Mouse (Mus musculus) kidney, postnatal 0 days (tissue): ENCODE measurements at regions not wholly inside any gene's neighbourhood (a gene's known extent, or its start where the extent isn't known, plus 50 kb on each side); places are given as distances from the start of the nearest gene placed in this dataset.

Source experiments
- ATAC-seq: fragments of 200-750 bp; cut with Nextera tagmentation; replicated peaks from 2 replicates; pipeline ENCODE4 v1.8.0; 2017; ENCODE audit warnings: low read depth, moderate number of reproducible peaks, moderate TSS enrichment, moderate library complexity; ENCODE audit not compliant: low FRiP score
- DNase-seq: peaks from one replicate; pipeline ENCODE4 v3.0.0-alpha.2; 2016; ENCODE audit warnings: low spot score
- H3K27ac ChIP-seq: fragments of 300-500 bp; sonication (generic); 2 replicates; pipeline ENCODE4 v1.5.1; 2014; ENCODE audit warnings: mild to moderate bottlenecking
- H3K27me3 ChIP-seq: fragments of 300-500 bp; sonication (generic); 2 replicates; pipeline ENCODE4 v1.6.1; 2014; ENCODE audit warnings: low read length, mixed read lengths; ENCODE audit not compliant: insufficient read depth
- H3K36me3 ChIP-seq: fragments of 300-500 bp; sonication (generic); 2 replicates; pipeline ENCODE4 v1.6.1; 2014; ENCODE audit warnings: low read length, mixed read lengths; ENCODE audit not compliant: insufficient read depth
- H3K4me1 ChIP-seq: fragments of 300-500 bp; sonication (generic); replicated peaks from 2 replicates; pipeline ENCODE4 v1.6.1; 2014; ENCODE audit warnings: antibody characterized with exemption, low read length, mixed read lengths; ENCODE audit not compliant: insufficient read depth
- H3K4me2 ChIP-seq: fragments of 300-500 bp; sonication (generic); 2 replicates; pipeline ENCODE4 v1.6.1; 2014; ENCODE audit warnings: mild to moderate bottlenecking, low read length, moderate library complexity, mixed read lengths
- H3K4me3 ChIP-seq: fragments of 300-500 bp; sonication (generic); replicated peaks from 2 replicates; pipeline ENCODE4 v1.5.1; 2014; ENCODE audit warnings: low read depth, low read length
- H3K9ac ChIP-seq: fragments of 300-500 bp; sonication (generic); 2 replicates; pipeline ENCODE4 v1.6.1; 2014; ENCODE audit warnings: low read depth, low read length
- H3K9me3 ChIP-seq: fragments of 300-500 bp; sonication (generic); replicated peaks from 2 replicates; pipeline ENCODE4 v1.6.1; 2016; ENCODE audit warnings: low read length, inconsistent platforms, mixed read lengths
- CTCF ChIP-seq: IDR thresholded peaks from 2 replicates; pipeline ENCODE4 v1.5.1; 2016; ENCODE audit warnings: antibody characterized with exemption, low read depth, mild to moderate bottlenecking, moderate library complexity
- WGBS: fragments of 180-500 bp; shearing (Covaris S2); extraction: QIAGEN DNeasy Blood & Tissue Kit; methylation state at CpG from one replicate; pipeline ENCODE4 v1.1.7; 2014; 5-methylcytosine and 5-hydroxymethylcytosine counted together

- Histone ChIP-seq H3K36me3 (no peaks in the 10 kb centered on the region), H3K9me3 (no peaks in the 10 kb centered on the region), H3K9ac (no peak overlapping the region), H3K27ac (no peak overlapping the region), H3K27me3 (no peaks in the 10 kb centered on the region), H3K4me1 (no peaks in the 10 kb centered on the region), H3K4me3 (no peak overlapping the region), H3K4me2 (no peak overlapping the region)
- WGBS, result 65% methylated on average over 4 of the region's 4 CpGs
- no peak for TF ChIP-seq CTCF
- ATAC-seq, result no peak
- no peak for DNase-seq
Measured at GRCm38 (mm10) chr13:35209551-35209950, 182.7 kb upstream of the Eci2 start.

GRCm38 (mm10) chr13:35211834-35212233 lies 184.9 kb upstream of the Eci2 start:
- WGBS, result 90% methylated on average over 9 of the region's 9 CpGs
- no peaks in the 10 kb centered on the region for H3K4me1 ChIP-seq
- no peaks in the 10 kb centered on the region for H3K27me3 ChIP-seq
- H3K9ac ChIP-seq, result no peak overlapping the region
- no peaks in the 10 kb centered on the region for H3K36me3 ChIP-seq
- DNase-seq (no peak), ATAC-seq (no peak)
- no peak overlapping the region for H3K4me2 ChIP-seq
- no peak overlapping the region for H3K4me3 ChIP-seq
- no peaks in the 10 kb centered on the region for H3K9me3 ChIP-seq
- H3K27ac ChIP-seq, result no peak overlapping the region
- TF ChIP-seq CTCF, result no peak

GRCm38 (mm10) chr13:35212276-35212675 lies 185.4 kb upstream of the Eci2 start:
- WGBS, result 83% methylated on average over 4 of the region's 4 CpGs
- H3K27ac ChIP-seq, result no peak overlapping the region

GRCm38 (mm10) chr13:35214219-35214618 lies 187.3 kb upstream of the Eci2 start:
- Histone ChIP-seq H3K9ac (no peak overlapping the region), H3K4me1 (no peaks in the 10 kb centered on the region), H3K27ac (no peak overlapping the region), H3K9me3 (no peaks in the 10 kb centered on the region), H3K4me3 (no peak overlapping the region), H3K27me3 (no peaks in the 10 kb centered on the region), H3K4me2 (no peak overlapping the region), H3K36me3 (no peaks in the 10 kb centered on the region)
- DNase-seq, result peak; percentile 52
- no peak for ATAC-seq
- 52% methylated on average over 4 of the region's 4 CpGs for WGBS
- no peak for TF ChIP-seq CTCF

More at GRCm38 (mm10) chr13:35212276-35212675, 185.4 kb upstream of the Eci2 start:
- H3K4me1 ChIP-seq, result no peaks in the 10 kb centered on the region
- H3K4me2 ChIP-seq, result no peak overlapping the region
- no peak for ATAC-seq
- H3K9ac ChIP-seq, result no peak overlapping the region
- TF ChIP-seq CTCF, result no peak
- DNase-seq, result no peak
- H3K4me3 ChIP-seq, result no peak overlapping the region
- H3K36me3 ChIP-seq, result no peaks in the 10 kb centered on the region
- H3K27me3 ChIP-seq, result no peaks in the 10 kb centered on the region
- no peaks in the 10 kb centered on the region for H3K9me3 ChIP-seq

- no peak for TF ChIP-seq CTCF
- DNase-seq, result no peak
- ATAC-seq, result no peak
- H3K9me3 ChIP-seq, result no peaks in the 10 kb centered on the region
- WGBS, result 66% methylated on average over 7 of the region's 7 CpGs
- no peak overlapping the region for H3K4me3 ChIP-seq
- no peaks in the 10 kb centered on the region for H3K36me3 ChIP-seq
- no peak overlapping the region for H3K27ac ChIP-seq
- no peaks in the 10 kb centered on the region for H3K4me1 ChIP-seq
- no peaks in the 10 kb centered on the region for H3K27me3 ChIP-seq
- H3K9ac ChIP-seq, result no peak overlapping the region
- H3K4me2 ChIP-seq, result no peak overlapping the region
Measured at GRCm38 (mm10) chr13:35226142-35226829, 199.4 kb upstream of the Eci2 start.

DNA sequence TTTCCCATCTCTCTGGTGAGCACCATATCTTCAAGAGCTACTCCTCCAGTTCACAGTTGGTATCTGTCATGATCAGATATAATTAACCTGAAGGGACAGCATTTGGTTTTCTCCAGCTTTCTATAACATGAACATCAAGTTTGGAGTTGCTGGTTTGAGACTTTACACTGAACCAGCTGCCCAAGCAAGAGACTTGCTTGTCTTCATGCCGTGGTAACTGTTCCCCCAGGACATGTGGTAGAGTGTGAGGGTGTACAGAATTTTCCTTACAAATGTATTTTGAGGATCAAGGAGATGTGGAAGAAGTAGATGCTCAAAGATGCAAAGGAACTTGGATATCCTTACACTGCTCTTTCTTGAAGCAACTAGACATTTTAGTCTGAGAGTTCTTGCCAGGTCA lies 200.0 kb upstream of the Eci2 start:
- no peak overlapping the region for H3K9ac ChIP-seq
- no peak for DNase-seq
- TF ChIP-seq CTCF, result no peak
- H3K27me3 ChIP-seq, result no peaks in the 10 kb centered on the region
- H3K9me3 ChIP-seq, result no peaks in the 10 kb centered on the region
- no peaks in the 10 kb centered on the region for H3K4me1 ChIP-seq
- no peak overlapping the region for H3K27ac ChIP-seq
- no peak overlapping the region for H3K4me2 ChIP-seq
- H3K36me3 ChIP-seq, result no peaks in the 10 kb centered on the region
- no peak overlapping the region for H3K4me3 ChIP-seq
- WGBS, result 81% methylated on average over 1 of the region's 1 CpGs
- no peak for ATAC-seq

DNA sequence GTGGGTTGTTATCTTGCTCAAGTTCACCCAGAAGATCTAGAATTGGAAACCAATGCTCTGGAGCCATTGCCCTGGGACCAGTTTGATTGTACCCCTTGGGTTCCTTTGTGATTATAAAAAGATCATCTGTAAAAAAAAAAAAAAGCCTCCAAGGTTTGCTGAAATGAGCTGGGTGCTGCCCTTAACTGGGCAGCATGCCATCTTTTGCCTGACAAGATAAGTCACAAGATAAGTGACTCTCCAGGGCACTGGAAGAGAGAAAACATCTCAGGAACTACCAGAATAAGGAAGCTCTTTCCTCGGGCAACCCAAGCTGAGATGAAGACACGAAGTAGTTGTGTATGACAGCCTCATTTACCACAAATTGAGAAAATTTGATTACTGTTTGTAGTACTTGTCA lies 202.7 kb upstream of the Eci2 start:
- Histone ChIP-seq H3K9me3 (no peaks in the 10 kb centered on the region), H3K36me3 (no peaks in the 10 kb centered on the region), H3K27me3 (no peaks in the 10 kb centered on the region), H3K4me2 (no peak overlapping the region), H3K4me3 (no peak overlapping the region), H3K4me1 (no peaks in the 10 kb centered on the region), H3K27ac (no peak overlapping the region), H3K9ac (no peak overlapping the region)
- 75% methylated on average over 2 of the region's 2 CpGs for WGBS
- no peak for DNase-seq
- no peak for TF ChIP-seq CTCF
- no peak for ATAC-seq
